Mouse (Mus musculus) lung, postnatal 0 days (tissue): ENCODE data around the gene Qrich2.
A peak's percentile ranks its signal among the peaks of the same experiment; 100 is the strongest.

Source experiments
- CTCF ChIP-seq: IDR thresholded peaks from 2 replicates; pipeline ENCODE4 v1.5.1; 2016; ENCODE audit warnings: antibody characterized with exemption, mild to moderate bottlenecking
- EP300 ChIP-seq: IDR thresholded peaks from 2 replicates; pipeline ENCODE4 v1.6.1; 2016; ENCODE audit warnings: antibody characterized with exemption, mild to moderate bottlenecking, control low read depth

DNA sequence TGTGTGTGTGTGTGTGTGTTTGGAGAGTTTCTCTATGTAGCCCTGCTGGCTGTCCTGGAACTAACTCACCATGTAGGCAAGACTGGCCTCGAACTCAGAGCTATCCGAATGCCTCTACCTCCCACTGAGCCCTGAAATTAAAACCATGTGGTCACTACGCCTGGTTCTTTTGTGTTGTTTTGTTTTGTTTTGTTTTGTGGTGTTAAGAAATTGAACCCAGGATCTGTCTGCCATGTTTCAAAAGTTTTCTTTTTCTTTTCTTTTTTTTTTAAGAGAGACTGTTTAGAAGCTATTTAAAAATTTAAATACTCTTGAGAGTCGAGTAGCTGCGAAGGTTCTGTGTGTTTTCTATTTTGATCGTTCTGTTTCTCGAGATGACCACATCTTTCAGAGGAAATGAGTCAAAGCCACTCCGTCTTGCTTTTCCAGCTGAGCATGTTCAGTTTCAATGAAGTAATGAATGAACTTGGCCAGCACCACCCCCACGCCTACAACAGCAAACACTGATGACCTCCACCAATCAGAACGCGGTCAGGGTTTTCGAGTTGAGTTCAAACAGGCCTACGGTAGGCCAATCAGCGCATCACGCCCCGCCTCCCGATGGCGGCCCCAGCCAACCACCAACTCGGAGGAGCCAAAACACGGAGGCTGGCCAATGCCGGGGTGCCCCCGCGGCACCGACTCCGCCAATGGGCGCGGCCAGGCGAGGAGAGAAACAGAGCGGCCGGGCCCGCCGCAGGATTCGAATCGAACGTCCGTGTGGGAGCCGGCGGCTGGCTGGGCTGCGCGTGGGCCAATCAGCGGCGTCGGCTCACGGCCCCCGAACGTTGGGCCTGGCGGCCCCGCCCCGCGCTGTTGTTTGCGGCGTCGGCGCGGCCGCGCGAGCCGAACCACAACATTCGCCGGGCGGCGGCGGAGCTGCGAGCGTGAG, 32.4 kb downstream of the Qrich2 start, which contains the start of gene Ubald2:
- TF ChIP-seq CTCF (no peak), EP300 (peak; percentile 60)
